Mouse (Mus musculus) hindbrain, embryonic 15.5 days (tissue): ENCODE data around the gene Echdc3. TPM values are rescaled to one million over a fixed set of nuclear protein-coding genes. Genes with fewer than 3 reads are reported as not detected.

Source experiments
- polyA plus RNA-seq: library from polyadenylated mRNA; unstranded; fragments of >200 nt; fragmentation: Nextera tagmentation; extraction: Ambion mirVana; gene quantifications from 2 replicates; pipeline ENCODE4 v1.2.1, GENCODE M21; 2015

The Echdc3 gene
- polyA plus RNA-seq, 1 experiment from 2014 or later, result 1.3 TPM

Other genes starting within 250 kb of the Echdc3 start
- gene Proser2, start 82.8 kb downstream of the Echdc3 start, polyA plus RNA-seq, result 7.8 and 10.1 TPM in 2 replicates
- gene Usp6nl, start 109.6 kb upstream of the Echdc3 start, polyA plus RNA-seq, result 6.6 and 6.8 TPM in 2 replicates